Mouse (Mus musculus) forebrain, postnatal 0 days (tissue): Measurements from ENCODE around the gene Mob1a. TPM values are rescaled to one million over a fixed set of nuclear protein-coding genes. Genes with fewer than 3 reads are reported as not detected.

Experiments
- ATAC-seq: fragments of 200-750 bp; cut with Nextera tagmentation; 2 replicates; pipeline ENCODE4 v1.8.0; 2017; ENCODE audit warnings: mild to moderate bottlenecking, moderate library complexity
- DNase-seq: peaks from one replicate; pipeline ENCODE4 v3.0.0-alpha.2; 2015
- H3K27ac ChIP-seq: fragments of 300-500 bp; sonication (generic); 2 replicates; pipeline ENCODE4 v1.5.1; 2014; ENCODE audit warnings: low read depth, mild to moderate bottlenecking, antibody characterized with exemption, low read length, moderate library complexity, mixed read lengths
- H3K27me3 ChIP-seq: fragments of 300-500 bp; sonication (generic); 2 replicates; pipeline ENCODE4 v1.6.1; 2014; ENCODE audit warnings: mild to moderate bottlenecking, low read length, mixed read lengths; ENCODE audit not compliant: insufficient read depth
- H3K36me3 ChIP-seq: fragments of 300-500 bp; sonication (generic); 2 replicates; pipeline ENCODE4 v1.6.1; 2014; ENCODE audit warnings: mild to moderate bottlenecking, moderate library complexity; ENCODE audit not compliant: insufficient read depth
- H3K4me1 ChIP-seq: fragments of 300-500 bp; sonication (generic); 2 replicates; pipeline ENCODE4 v1.6.1; 2014; ENCODE audit warnings: antibody characterized with exemption; ENCODE audit not compliant: insufficient read depth
- H3K4me2 ChIP-seq: fragments of 300-500 bp; sonication (generic); 2 replicates; pipeline ENCODE4 v1.6.1; 2014; ENCODE audit warnings: low read depth, mild to moderate bottlenecking, moderate library complexity
- H3K4me3 ChIP-seq: fragments of 300-500 bp; sonication (generic); 2 replicates; pipeline ENCODE4 v1.5.1; 2014; ENCODE audit warnings: low read depth, low read length, mixed read lengths
- H3K9ac ChIP-seq: fragments of 300-500 bp; sonication (generic); 2 replicates; pipeline ENCODE4 v1.6.1; 2014; ENCODE audit warnings: mild to moderate bottlenecking
- H3K9me3 ChIP-seq: fragments of 300-500 bp; sonication (generic); 2 replicates; pipeline ENCODE4 v1.6.1; 2016; ENCODE audit warnings: low read length
- CTCF ChIP-seq: sonication (generic); IDR thresholded peaks from 2 replicates; pipeline ENCODE4 v1.5.1; 2016; ENCODE audit warnings: antibody characterized with exemption, control low read depth, low read depth
- WGBS: fragments of 180-500 bp; shearing (Covaris S2); extraction: QIAGEN DNeasy Blood & Tissue Kit; methylation state at CpG from one replicate; pipeline ENCODE4 v1.1.7; 2014; 5-methylcytosine and 5-hydroxymethylcytosine counted together
- polyA plus RNA-seq: library from polyadenylated mRNA; unstranded; fragments of >200 nt; fragmentation: Nextera tagmentation; extraction: Ambion mirVana; gene quantifications from 2 replicates; pipeline ENCODE4 v1.2.1, GENCODE M21; 2015
- total RNA-seq: library from RNA; depleted of rRNA; stranded (reverse); fragments of >200 nt; gene quantifications from 2 replicates; pipeline ENCODE4 v1.2.3, GENCODE M21; 2014; rRNA removed

Gene Mob1a
- total and polyA plus RNA-seq, 2 experiments from 2014 or later = 9.5 to 31.0 TPM

- no peaks in the 10 kb centered on the region for H3K9me3 ChIP-seq
- no peak for TF ChIP-seq CTCF
- no peak for ATAC-seq
- no peaks in the 10 kb centered on the region for H3K4me1 ChIP-seq
- H3K36me3 ChIP-seq = peaks cover 33% of the 10 kb centered on the region
- no peak overlapping the region for H3K9ac ChIP-seq
- no peaks in the 10 kb centered on the region for H3K27me3 ChIP-seq
- 87% methylated on average over 9 of the region's 9 CpGs for WGBS
- H3K4me3 ChIP-seq = no peak overlapping the region
- no peak overlapping the region for H3K27ac ChIP-seq
- no peak overlapping the region for H3K4me2 ChIP-seq
- no peak for DNase-seq
These were observed 59.8 kb downstream of the Mob1a start for GRCm38 (mm10) chr6:83385569-83386090.

- no peak overlapping the region for H3K4me3 ChIP-seq
- no peaks in the 10 kb centered on the region for H3K27me3 ChIP-seq
- ATAC-seq = peak; percentile 87
- no peaks in the 10 kb centered on the region for H3K9me3 ChIP-seq
- no peak overlapping the region for H3K4me2 ChIP-seq
- peaks cover 22% of the 10 kb centered on the region for H3K36me3 ChIP-seq
- 60% methylated on average over 8 of the region's 8 CpGs for WGBS
- TF ChIP-seq CTCF = no peak
- peak; percentile 77 for DNase-seq
- no peaks in the 10 kb centered on the region; the same call in 1 of the 2 replicates for H3K4me1 ChIP-seq
- H3K9ac ChIP-seq = no peak overlapping the region
- no peak overlapping the region for H3K27ac ChIP-seq
These were observed 66.5 kb downstream of the Mob1a start for GRCm38 (mm10) chr6:83392166-83392780.

Other genes starting within 250 kb of the Mob1a start
- gene Pcgf1, start 248.1 kb upstream of the Mob1a start, total RNA-seq = 16.1 and 18.8 TPM in 2 replicates
- gene Pcgf1, start 248.1 kb upstream of the Mob1a start, polyA plus RNA-seq = 30.7 and 30.8 TPM in 2 replicates
- gene Lbx2, start 239.6 kb upstream of the Mob1a start, total RNA-seq = 0.46 TPM in 1 of 2 replicates, not detected in the other
- gene Lbx2, start 239.6 kb upstream of the Mob1a start, polyA plus RNA-seq = 0.33 TPM in 1 of 2 replicates, not detected in the other
- 15.3 and 16.6 TPM in 2 replicates for gene Ccdc142, start 224.4 kb upstream of the Mob1a start, total RNA-seq
- gene Ccdc142, start 224.4 kb upstream of the Mob1a start, polyA plus RNA-seq = 2.1 and 5.6 TPM in 2 replicates
- 7.0 and 9.5 TPM in 2 replicates for gene Gm42688, start 224.4 kb upstream of the Mob1a start, total RNA-seq
- 2.4 and 2.9 TPM in 2 replicates for gene Gm42688, start 224.4 kb upstream of the Mob1a start, polyA plus RNA-seq
- gene Mrpl53, start 217.0 kb upstream of the Mob1a start, total RNA-seq = 64.6 and 102 TPM in 2 replicates
- 126 and 141 TPM in 2 replicates for gene Mrpl53, start 217.0 kb upstream of the Mob1a start, polyA plus RNA-seq
- gene Mogs, start 210.5 kb upstream of the Mob1a start, total RNA-seq = 39.7 and 43.5 TPM in 2 replicates
- 15.7 and 17.4 TPM in 2 replicates for gene Mogs, start 210.5 kb upstream of the Mob1a start, polyA plus RNA-seq
- 129 and 151 TPM in 2 replicates for gene Wbp1, start 204.5 kb upstream of the Mob1a start, total RNA-seq
- gene Wbp1, start 204.5 kb upstream of the Mob1a start, polyA plus RNA-seq = 104 and 109 TPM in 2 replicates
- 40.1 and 44.5 TPM in 2 replicates for gene Ino80b, start 200.6 kb upstream of the Mob1a start, total RNA-seq
- 14.9 and 15.3 TPM in 2 replicates for gene Ino80b, start 200.6 kb upstream of the Mob1a start, polyA plus RNA-seq
- 17.1 and 19.4 TPM in 2 replicates for gene Rtkn, start 190.6 kb upstream of the Mob1a start, total RNA-seq
- 7.9 and 8.1 TPM in 2 replicates for gene Rtkn, start 190.6 kb upstream of the Mob1a start, polyA plus RNA-seq
- gene Wdr54, start 169.6 kb upstream of the Mob1a start, total RNA-seq = 11.1 and 13.4 TPM in 2 replicates
- gene Wdr54, start 169.6 kb upstream of the Mob1a start, polyA plus RNA-seq = 19.7 and 24.1 TPM in 2 replicates
- gene 1700003E16Rik, start 169.6 kb upstream of the Mob1a start, total RNA-seq = 17.0 and 17.5 TPM in 2 replicates
- 13.9 and 18.3 TPM in 2 replicates for gene 1700003E16Rik, start 169.6 kb upstream of the Mob1a start, polyA plus RNA-seq
- 97.3 and 126 TPM in 2 replicates for gene Dctn1, start 160.1 kb upstream of the Mob1a start, total RNA-seq
- gene Dctn1, start 160.1 kb upstream of the Mob1a start, polyA plus RNA-seq = 132 and 152 TPM in 2 replicates
- gene Slc4a5, start 106.2 kb upstream of the Mob1a start, total RNA-seq = 1.3 and 1.7 TPM in 2 replicates
- gene Slc4a5, start 106.2 kb upstream of the Mob1a start, polyA plus RNA-seq = 0.45 and 1.3 TPM in 2 replicates
- 18.6 and 31.9 TPM in 2 replicates for gene Mthfd2, start 108 bp upstream of the Mob1a start, total RNA-seq
- 19.0 and 21.5 TPM in 2 replicates for gene Mthfd2, start 108 bp upstream of the Mob1a start, polyA plus RNA-seq
- gene Bola3, start 23.1 kb downstream of the Mob1a start, total RNA-seq = 6.6 and 7.7 TPM in 2 replicates
- gene Bola3, start 23.1 kb downstream of the Mob1a start, polyA plus RNA-seq = 50.2 and 55.7 TPM in 2 replicates
- gene Tet3, start 133.1 kb downstream of the Mob1a start, total RNA-seq = 23.2 and 27.7 TPM in 2 replicates
- 38.0 and 49.4 TPM in 2 replicates for gene Tet3, start 133.1 kb downstream of the Mob1a start, polyA plus RNA-seq
- 35.3 and 44.5 TPM in 2 replicates for gene Dguok, start 181.0 kb downstream of the Mob1a start, total RNA-seq
- 47.8 and 52.1 TPM in 2 replicates for gene Dguok, start 181.0 kb downstream of the Mob1a start, polyA plus RNA-seq
- gene Actg2, start 210.2 kb downstream of the Mob1a start, total RNA-seq = 0.38 and 2.2 TPM in 2 replicates
- 1.0 and 1.6 TPM in 2 replicates for gene Actg2, start 210.2 kb downstream of the Mob1a start, polyA plus RNA-seq
- gene Stambp, start 246.7 kb downstream of the Mob1a start, total RNA-seq = 11.2 and 13.9 TPM in 2 replicates
- 64.7 and 72.3 TPM in 2 replicates for gene Stambp, start 246.7 kb downstream of the Mob1a start, polyA plus RNA-seq